Mouse (Mus musculus) ES-CJ7 (cell line): ENCODE data around the gene Wap.
A peak's percentile ranks its signal among the peaks of the same experiment; 100 is the strongest.

ENCODE experiments used
- DNase-seq: peaks from one replicate; pipeline ENCODE4 v3.0.0; 2011; ENCODE audit warnings: low read depth, low spot score

Gene Wap

GRCm38 (mm10) chr11:6638537-6638936, at the start of gene Wap:
Gene Wap (minus strand): TSS chr11:6638637.
- no peak for DNase-seq

- DNase-seq = peak; percentile 27
Observed at GRCm38 (mm10) chr11:6684741-6685140, 46.3 kb upstream of the Wap start.

DNA sequence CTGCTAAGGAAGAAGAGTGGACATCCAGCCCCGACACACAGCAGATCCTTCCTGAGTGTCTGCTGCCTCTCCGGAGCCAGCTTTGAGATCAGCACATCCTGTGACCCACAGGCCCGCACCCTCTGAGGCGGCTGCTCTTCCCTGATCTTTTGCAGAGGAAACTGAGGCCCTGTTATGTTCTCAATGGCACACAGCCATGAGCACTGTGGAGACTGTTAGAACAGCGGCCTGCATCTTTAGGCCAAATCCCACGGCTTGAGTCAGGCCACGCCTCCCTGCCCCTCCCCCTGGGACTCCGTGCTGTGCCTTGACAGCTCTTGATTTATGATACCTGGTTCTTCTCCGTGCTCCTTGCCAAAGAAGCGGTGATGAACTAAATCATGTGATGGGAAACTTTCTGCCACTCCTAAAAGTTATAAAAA, 42.0 kb upstream of the Wap start:
- DNase-seq = peak; percentile 63

GRCm38 (mm10) chr11:6679694-6680396, 41.4 kb upstream of the Wap start:
- no peak for DNase-seq

DNA sequence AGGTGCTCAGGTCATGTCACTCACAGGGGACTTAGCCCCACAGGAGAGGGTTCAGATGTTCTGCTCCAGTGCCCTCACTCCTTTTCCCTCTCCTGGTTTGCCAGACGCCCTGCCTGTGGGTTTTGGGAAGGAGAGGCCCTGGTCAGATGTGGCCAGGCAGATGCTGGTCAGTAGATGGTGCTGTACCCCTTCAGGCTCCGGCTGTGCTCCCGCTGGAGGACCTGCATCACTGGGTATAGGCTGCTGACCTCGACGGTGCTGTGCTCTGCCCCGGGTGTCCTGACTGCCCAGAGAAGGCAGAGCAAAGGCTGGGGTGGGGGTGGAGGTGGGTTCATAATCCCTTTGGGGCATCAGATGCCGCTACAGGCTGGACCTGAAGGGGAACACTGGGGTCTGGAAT, 39.1 kb upstream of the Wap start:
- DNase-seq = no peak

- no peak for DNase-seq
Observed at GRCm38 (mm10) chr11:6676641-6677040, 38.2 kb upstream of the Wap start.

- no peak for DNase-seq
Observed at GRCm38 (mm10) chr11:6675402-6675801, 37.0 kb upstream of the Wap start.

DNA sequence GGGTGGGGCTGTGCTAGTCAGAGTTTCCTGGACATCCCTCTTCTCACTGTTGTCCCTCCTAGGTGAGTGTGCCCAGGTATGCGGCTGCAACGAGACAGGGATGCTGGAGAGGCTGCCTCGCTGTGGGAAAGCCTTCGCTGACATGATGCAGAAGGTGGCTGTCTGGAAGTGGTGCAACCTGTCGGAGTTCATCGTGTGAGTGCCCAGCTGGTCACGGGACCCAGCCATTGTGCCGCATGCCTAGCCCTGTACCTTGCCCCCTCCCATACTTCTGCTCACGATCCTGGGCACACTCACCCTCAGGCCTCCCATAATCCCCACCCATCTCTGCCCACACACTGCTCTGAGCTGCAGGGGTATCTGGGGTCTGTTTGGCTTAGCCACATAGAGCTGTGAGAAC, 36.3 kb upstream of the Wap start:
- DNase-seq = no peak

DNA sequence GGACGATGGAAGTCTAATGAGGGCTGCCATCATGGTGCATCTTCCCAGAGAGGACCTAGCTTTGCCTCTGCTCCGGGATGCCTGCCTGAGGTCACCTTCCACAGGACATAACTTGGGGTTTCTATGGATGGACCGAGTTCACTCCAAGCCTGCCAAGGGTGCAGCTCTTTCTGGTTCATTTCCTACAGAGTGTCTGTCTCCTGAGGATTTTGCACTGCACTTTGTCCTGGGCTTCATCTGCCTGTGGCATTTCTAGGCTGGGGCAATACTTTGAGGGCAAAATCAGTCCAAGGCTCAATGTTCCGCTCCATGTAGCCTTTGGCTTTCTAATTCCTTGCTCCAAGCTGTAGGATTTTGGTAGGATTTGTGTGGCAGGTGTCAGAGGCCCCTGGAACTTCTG, 32.4 kb upstream of the Wap start:
- no peak for DNase-seq

DNA sequence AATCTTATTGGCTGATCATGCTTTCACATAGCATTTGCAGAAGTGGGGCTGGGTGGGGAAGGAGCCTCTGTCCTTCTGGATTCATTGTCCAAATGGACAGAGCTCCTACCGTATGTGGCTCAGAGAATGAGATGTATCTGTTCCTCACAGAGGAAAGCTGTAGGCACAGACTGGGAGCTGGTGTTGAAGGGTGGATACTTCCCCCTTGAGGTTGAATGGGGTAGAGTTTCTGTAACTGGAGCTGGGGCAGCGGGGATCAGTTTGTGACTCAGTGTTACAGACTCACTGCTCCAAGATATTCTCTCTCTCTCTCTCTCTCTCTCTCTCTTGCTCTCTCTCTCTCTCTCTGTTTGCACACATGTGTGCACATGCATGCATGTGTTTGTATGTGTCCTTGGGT, 31.6 kb upstream of the Wap start:
- DNase-seq = no peak

DNA sequence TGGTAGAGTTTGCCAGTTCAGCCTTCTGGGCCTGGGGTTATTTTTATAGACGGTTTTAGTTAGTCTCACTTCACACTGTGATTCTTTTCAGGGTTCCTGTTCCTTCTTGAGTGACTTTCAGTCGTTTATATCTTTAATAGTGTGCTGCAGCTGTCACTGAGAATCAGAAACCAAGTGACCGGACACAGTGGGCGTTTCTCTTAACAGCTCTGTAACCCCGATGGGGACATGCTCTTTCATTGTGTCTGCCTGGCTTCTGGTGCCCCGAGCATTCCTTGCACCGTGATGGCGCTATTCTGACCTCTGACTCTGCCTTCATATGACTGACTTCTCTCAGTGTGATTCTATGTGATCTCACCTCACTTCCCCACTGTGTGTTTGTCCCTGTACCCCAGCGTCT, 30.6 kb upstream of the Wap start:
- DNase-seq = no peak

- no peak for DNase-seq
Observed at GRCm38 (mm10) chr11:6666634-6667033, 28.2 kb upstream of the Wap start.

- DNase-seq = no peak
Observed at GRCm38 (mm10) chr11:6661206-6661605, 22.8 kb upstream of the Wap start.

DNA sequence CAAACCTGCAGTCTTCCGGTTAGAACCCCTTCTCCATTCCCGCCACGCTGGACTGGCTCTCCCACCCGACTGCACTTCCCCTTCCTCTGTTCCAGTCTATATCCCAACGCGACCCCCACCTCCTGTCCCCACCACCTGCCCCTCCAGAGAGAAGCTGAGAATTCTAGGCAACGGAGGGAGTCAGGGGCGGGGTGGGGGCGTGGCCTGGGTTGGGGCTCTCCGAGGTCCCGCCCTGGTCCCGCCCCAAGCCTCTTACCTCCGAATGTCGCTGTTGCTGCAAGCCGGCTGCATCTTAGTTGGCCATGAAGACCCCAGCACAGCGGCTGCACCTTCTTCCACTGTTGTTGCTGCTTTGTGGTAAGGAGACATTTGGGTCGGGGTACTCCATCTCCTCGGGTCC, 19.8 kb upstream of the Wap start, which contains the start of gene Ramp3:
Gene Ramp3 (plus strand): TSS at position 251 of the 400 bp plus-strand sequence.
- DNase-seq = peak; percentile 67

- DNase-seq = peak; percentile 87
Observed at GRCm38 (mm10) chr11:6654903-6655302, 16.5 kb upstream of the Wap start.

DNA sequence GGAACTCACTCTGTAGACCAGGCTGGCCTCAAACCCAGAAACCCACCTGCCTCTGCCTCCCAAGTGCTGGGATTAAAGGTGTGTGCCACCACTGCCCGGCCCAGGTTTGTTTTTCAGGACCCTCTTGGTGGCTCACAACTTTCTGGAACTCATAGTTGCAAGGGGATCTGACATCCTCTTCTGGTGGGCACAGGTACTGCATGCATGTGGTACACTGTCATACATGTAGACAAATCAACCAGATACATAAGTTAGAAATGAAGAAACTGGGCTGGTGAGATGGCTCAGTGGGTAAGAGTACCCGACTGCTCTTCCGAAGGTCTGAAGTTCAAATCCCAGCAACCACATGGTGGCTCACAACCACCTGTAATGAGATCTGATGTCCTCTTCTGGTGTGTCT, 14.5 kb upstream of the Wap start:
- DNase-seq = peak; percentile 60

- no peak for DNase-seq
Observed at GRCm38 (mm10) chr11:6650519-6650918, 12.1 kb upstream of the Wap start.

GRCm38 (mm10) chr11:6647831-6648724, 9.6 kb upstream of the Wap start:
- peak; percentile 46 for DNase-seq

DNA sequence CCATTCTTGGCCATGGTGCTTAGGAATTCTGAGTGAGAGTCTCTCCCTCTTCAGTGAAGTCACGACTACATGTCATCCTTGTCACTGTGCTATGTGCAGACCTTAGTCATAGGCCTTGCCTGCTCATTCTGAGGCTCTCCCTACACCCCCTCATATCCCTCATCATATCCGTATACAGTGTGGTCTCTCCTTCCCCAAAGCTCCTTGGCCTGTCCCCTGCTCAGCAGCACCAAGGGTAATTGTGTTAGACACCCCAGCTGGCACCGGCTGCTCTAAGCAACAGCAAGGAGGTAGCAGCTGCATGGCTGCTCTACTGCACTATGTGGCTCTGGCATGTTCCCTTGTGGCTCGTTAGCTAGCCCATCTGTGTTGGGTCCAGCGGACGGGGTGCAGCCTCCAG, 6.1 kb upstream of the Wap start:
- DNase-seq = no peak

DNA sequence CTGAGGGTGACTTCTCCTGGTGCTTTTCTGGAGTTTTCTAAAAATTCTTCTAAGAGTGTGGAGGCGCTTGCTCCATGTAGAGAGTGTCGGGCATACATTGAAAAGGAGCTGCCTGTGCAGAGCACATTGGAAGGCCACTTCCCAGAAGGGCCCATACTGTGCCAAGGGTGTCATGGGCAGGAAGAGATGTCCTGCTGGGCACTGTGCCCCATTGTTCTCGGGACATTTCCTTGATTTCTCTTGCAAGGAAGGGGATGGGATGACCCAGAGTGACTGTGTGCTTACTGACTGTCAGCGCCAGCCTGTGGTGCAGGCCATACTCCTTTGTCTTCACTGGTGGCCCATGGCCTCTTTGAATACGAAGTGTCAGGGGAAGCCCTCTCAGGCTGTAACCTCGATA, 635 bp upstream of the Wap start:
- DNase-seq = no peak

DNA sequence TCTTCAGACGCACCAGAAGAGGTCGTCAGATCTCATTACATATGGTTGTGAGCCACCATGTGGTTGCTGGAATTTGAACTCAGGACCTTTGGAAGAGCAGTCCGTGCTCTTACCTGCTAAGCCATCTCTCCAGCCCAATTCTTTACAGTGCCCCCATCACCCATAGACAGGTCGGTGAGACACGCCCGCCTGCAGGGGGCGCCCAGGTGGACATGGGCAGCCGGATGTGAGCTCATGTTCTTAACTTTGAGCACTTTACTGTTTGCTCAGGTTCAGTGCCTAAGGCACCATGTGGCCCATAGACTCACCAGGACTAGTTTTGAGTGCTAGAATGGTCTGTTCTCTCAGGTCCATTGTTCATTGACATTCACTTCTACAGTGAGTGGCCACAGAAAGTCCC, 2.3 kb downstream of the Wap start:
- peak; percentile 62 for DNase-seq

- peak; percentile 62 for DNase-seq
Observed at GRCm38 (mm10) chr11:6629655-6630054, 8.8 kb downstream of the Wap start.

DNA sequence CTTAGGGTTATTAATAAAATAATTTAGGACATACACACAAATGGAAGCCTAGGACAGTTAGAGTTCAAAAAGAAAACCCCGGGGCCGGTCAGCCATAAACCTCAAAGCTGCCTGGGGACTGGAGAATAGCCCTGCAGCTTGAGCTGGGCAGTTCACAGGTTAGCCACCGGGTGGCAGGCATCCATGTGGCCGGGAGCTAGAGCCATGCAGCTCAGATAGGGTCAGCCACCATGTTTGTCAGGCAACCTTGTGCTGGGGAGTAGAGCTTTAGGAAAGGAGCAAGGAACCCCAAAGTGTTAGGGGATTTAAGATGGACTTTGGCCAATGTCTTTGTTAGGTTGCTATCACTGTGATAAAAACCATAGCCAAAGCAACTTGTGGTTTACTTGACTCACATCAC, 9.9 kb downstream of the Wap start:
- DNase-seq = peak; percentile 89
